Mouse (Mus musculus) small intestine, adult 2 months (tissue): ENCODE measurements around the gene Miox.

Experiments used
- CTCF ChIP-seq: fragments of 200-500 bp; IDR thresholded peaks from 2 replicates; pipeline ENCODE4 v1.5.1; 2012; ENCODE audit warnings: low read depth, mild to moderate bottlenecking, control low read depth, inconsistent platforms, low read length, moderate library complexity, mixed read lengths; ENCODE audit not compliant: insufficient replicate concordance, insufficient read length; ENCODE audit errors: extremely low read depth
- POLR2A ChIP-seq: fragments of 200-500 bp; IDR thresholded peaks from 2 replicates; pipeline ENCODE4 v1.6.1; 2012; ENCODE audit warnings: low read depth, mild to moderate bottlenecking, control low read depth, inconsistent platforms, low read length, moderate library complexity

DNA sequence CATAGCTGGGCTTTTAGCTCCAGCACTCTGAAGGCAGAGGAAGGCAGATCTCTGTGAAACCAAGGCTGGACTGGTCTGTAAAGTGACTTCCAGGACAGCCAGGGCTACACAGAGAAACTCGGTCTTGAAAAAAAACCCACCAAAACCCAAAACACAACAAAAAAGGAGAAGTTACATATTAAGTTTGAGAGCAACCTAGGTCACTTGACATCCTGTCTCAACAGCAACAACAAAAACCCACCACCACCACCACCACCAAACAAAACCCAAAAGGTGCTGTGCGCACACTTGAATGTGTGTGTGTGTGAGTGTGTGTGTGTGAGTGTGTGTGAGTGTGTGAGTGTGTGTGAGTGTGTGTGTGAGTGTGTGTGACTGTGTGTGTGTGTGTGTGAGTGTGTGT, 5.5 kb downstream of the Miox start:
- TF ChIP-seq POLR2A (no peak), CTCF (no peak)
